Mouse (Mus musculus) limb, embryonic 14.5 days (tissue): Measurements from ENCODE around the gene Emc8. TPM values are rescaled to one million over a fixed set of nuclear protein-coding genes. Genes with fewer than 3 reads are reported as not detected.

Source experiments
- ATAC-seq: fragments of 200-750 bp; cut with Nextera tagmentation; 2 replicates; pipeline ENCODE4 v1.8.0; 2017; ENCODE audit warnings: low read depth, moderate number of reproducible peaks, moderate TSS enrichment; ENCODE audit not compliant: low FRiP score
- DNase-seq: peaks from one replicate; pipeline ENCODE4 v3.0.0-alpha.2; 2015; ENCODE audit warnings: low spot score
- H3K27ac ChIP-seq: fragments of 300-500 bp; sonication (generic); replicated peaks from 2 replicates; pipeline ENCODE4 v1.5.1; 2014; ENCODE audit warnings: low read depth, mild to moderate bottlenecking, low read length, moderate library complexity, mixed read lengths
- H3K27me3 ChIP-seq: fragments of 300-500 bp; sonication (generic); 2 replicates; pipeline ENCODE4 v1.6.1; 2014; ENCODE audit warnings: low read length, mixed read lengths; ENCODE audit not compliant: control insufficient read depth, insufficient read depth
- H3K36me3 ChIP-seq: fragments of 300-500 bp; sonication (generic); 2 replicates; pipeline ENCODE4 v1.6.1; 2014; ENCODE audit warnings: mild to moderate bottlenecking, low read length, moderate library complexity, mixed read lengths; ENCODE audit not compliant: control insufficient read depth, insufficient read depth
- H3K4me1 ChIP-seq: fragments of 300-500 bp; sonication (generic); 2 replicates; pipeline ENCODE4 v1.6.1; 2014; ENCODE audit warnings: antibody characterized with exemption, low read length, mixed read lengths; ENCODE audit not compliant: control insufficient read depth, insufficient read depth
- H3K4me2 ChIP-seq: fragments of 300-500 bp; sonication (generic); replicated peaks from 2 replicates; pipeline ENCODE4 v1.6.1; 2014; ENCODE audit warnings: low read depth, mild to moderate bottlenecking, low read length, moderate library complexity; ENCODE audit not compliant: severe bottlenecking
- H3K4me3 ChIP-seq: fragments of 300-500 bp; sonication (generic); replicated peaks from 2 replicates; pipeline ENCODE4 v1.5.1; 2014; ENCODE audit warnings: low read length
- H3K9ac ChIP-seq: fragments of 300-500 bp; sonication (generic); 2 replicates; pipeline ENCODE4 v1.6.1; 2014; ENCODE audit warnings: mild to moderate bottlenecking, low read depth, low read length, moderate library complexity; ENCODE audit not compliant: severe bottlenecking
- H3K9me3 ChIP-seq: fragments of 300-500 bp; sonication (generic); 2 replicates; pipeline ENCODE4 v1.6.1; 2016; ENCODE audit warnings: low read length; ENCODE audit not compliant: control insufficient read depth
- POLR2A ChIP-seq: fragments of 200-500 bp; IDR thresholded peaks from 2 replicates; pipeline ENCODE4 v1.8.0; 2012; ENCODE audit warnings: inconsistent platforms, mild to moderate bottlenecking, moderate library complexity, borderline replicate concordance; ENCODE audit not compliant: insufficient read depth, insufficient read length; ENCODE audit errors: extremely low read depth
- WGBS: fragments of 180-500 bp; shearing (Covaris S2); extraction: QIAGEN DNeasy Blood & Tissue Kit; methylation state at CpG from one replicate; pipeline ENCODE4 v1.1.7; 2014; 5-methylcytosine and 5-hydroxymethylcytosine counted together
- polyA plus RNA-seq, 2 experiments: library from polyadenylated mRNA; depleted of rRNA in 1 of 2; stranded (reverse) in 1 of 2; unstranded in 1 of 2; fragments of >200 nt; fragmentation: Nextera tagmentation in 1 of 2; extraction: Ambion mirVana in 1 of 2; gene quantifications; 2 replicates each; pipeline versions ENCODE4 v1.2.1 to v1.2.3; 2012 to 2014

Emc8 gene
- polyA plus RNA-seq, 2 experiments, result 109 to 238 TPM

DNA sequence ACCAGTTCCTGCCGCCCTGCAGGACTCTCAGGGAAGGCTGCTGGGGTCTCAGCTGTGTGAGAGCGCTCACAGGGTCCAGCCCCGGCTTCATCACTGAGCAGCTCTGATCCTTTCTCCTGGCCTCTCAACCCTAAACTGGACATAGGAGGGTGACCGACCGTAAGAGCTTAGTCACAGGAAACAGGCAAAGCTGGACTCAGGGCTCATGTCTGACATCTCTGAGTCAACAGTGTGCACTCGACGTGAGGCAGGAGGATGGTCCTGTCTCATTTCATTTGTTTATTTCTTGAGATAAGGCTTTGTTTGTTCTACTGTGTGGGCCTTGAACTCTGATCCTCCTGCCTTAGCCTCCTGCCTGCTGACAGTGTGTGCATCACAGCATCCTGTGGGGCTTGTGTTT is 47.9 kb downstream of the Emc8 start:
- ATAC-seq (no peak), DNase-seq (no peak)
- H3K4me3 ChIP-seq, result no peak overlapping the region
- no peak overlapping the region for H3K27ac ChIP-seq
- H3K9ac ChIP-seq, result no peak overlapping the region
- H3K9me3 ChIP-seq, result no peaks in the 10 kb centered on the region
- no peak for TF ChIP-seq POLR2A
- no peak overlapping the region for H3K4me2 ChIP-seq
- H3K36me3 ChIP-seq, result no peaks in the 10 kb centered on the region
- no peaks in the 10 kb centered on the region for H3K4me1 ChIP-seq
- WGBS, result 53% methylated on average over 7 of the region's 7 CpGs
- H3K27me3 ChIP-seq, result no peaks in the 10 kb centered on the region

DNA sequence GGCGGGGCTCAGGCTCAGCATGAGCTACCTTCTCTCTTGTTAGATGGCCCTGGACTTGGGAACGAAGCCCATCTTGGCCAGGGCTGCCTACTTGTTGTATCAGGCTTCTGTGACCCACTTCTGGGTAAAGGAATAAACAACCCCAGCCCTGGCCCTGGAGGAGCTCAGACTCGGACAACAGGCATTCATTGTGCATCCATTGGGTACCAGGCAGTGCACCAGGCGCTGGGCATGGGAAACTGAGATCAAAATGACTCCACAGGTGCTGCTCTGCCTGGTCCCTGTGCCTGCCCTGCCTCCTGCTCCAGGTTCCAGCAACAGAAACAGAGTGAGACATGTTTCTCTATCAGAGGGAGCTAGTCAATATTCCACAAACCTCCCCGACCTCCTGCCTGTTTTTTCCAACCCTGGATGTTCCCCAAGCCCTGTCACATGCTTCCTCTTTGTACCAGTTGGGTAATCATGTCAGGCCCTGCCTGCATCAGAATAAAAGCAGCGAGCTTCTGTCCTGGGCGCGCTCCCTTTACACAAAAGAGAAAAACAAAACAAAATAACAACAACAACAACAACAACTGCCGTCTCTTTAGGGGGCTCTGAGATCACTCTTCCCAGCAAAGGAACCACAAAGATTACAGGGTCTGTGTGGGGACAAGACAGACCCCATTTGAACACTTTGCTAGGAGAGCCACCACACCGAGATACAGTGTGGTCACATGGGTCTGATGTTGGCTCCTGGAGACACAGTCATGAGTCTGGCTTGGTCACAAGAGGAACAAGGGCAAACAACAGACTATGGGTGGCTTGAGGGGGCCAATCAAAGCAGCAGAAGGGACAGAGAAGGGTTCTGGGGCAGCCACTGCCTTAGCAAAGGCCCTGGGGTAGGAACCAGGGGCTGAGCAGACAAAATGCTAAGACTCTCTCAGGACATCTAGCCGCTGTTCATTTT is 48.9 kb downstream of the Emc8 start:
- H3K27ac ChIP-seq, result no peak overlapping the region
- 72% methylated on average over 11 of the region's 11 CpGs for WGBS
- no peaks in the 10 kb centered on the region for H3K4me1 ChIP-seq
- no peaks in the 10 kb centered on the region for H3K9me3 ChIP-seq
- no peak overlapping the region for H3K4me2 ChIP-seq
- no peak for TF ChIP-seq POLR2A
- no peak overlapping the region for H3K4me3 ChIP-seq
- no peak overlapping the region for H3K9ac ChIP-seq
- no peak for DNase-seq
- ATAC-seq, result no peak
- H3K27me3 ChIP-seq, result no peaks in the 10 kb centered on the region
- H3K36me3 ChIP-seq, result no peaks in the 10 kb centered on the region

DNA sequence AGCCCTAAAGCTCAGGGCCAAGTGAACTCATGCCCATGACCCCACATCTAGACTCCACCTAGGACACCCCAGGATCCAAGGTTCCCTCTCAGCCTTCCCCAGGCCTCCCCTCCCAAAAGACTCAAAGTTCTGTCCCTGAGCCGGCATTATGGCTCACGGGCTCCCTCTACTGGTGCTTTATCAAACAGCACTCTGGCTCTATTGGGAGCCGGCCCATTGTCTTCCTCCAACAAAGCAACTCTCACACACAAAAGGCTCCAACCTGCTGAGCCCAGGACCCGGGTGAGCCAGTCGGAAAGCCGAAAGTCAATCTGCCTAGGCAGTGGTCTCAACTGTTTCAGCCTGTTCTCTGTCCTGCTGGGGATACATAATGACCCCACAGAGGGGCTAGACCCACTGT is 50.3 kb downstream of the Emc8 start:
- peak; percentile 73 for DNase-seq
- no peak overlapping the region for H3K4me3 ChIP-seq
- H3K36me3 ChIP-seq, result no peaks in the 10 kb centered on the region
- no peaks in the 10 kb centered on the region for H3K4me1 ChIP-seq
- no peak for TF ChIP-seq POLR2A
- 2% methylated on average over 6 of the region's 6 CpGs for WGBS
- H3K9me3 ChIP-seq, result no peaks in the 10 kb centered on the region
- peak; percentile 60; the same call in 1 of the 2 replicates for ATAC-seq
- no peaks in the 10 kb centered on the region for H3K27me3 ChIP-seq
- no peak overlapping the region for H3K27ac ChIP-seq
- no peak overlapping the region; the same call in 1 of the 2 replicates for H3K4me2 ChIP-seq
- H3K9ac ChIP-seq, result no peak overlapping the region; the same call in 1 of the 2 replicates

DNA sequence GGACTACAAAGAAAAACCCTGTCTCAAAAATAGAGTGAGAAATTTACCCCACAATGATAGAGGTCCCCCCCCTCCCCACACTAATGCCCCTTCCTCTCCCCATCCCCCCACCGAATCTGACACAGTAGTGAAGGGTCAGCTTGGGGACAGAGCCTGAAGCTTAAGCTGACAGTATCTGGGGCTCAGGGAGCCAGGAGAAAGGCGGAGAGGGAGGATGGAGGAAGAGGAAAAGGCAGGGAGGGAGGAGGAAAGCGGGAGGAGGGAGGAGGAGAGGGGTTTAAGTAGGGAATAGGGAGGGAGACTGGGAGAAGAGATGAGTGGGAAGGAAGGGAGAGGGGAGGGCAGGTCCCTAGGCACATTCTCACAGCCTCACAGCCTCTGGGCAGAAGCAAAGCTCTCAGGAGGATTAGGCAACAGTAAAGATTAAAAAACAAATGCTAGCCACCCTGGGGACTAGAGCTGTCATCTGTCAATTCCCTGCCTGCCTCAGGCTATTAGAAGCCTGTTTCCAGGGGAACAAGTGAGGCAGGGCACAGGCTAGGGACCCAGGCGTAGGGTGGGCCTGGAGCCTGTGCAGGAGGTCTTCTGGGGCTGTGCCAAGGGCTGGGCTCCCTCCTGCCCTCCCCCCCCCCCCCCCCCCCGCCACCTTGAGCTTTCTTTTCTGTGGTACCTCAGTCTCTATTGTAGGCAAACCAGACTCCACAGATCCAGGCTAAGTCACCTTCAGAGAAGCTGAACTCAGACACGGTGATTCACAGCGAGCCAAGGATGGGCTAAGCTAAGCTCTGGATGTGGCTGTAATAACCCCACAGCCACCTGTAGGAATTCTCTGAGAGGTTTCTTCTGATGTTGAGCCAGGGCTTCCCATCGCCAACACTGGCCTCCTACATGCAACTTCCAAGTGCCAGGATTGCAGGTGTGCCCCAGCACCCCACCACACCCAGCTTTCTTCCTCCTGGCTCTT is 51.4 kb downstream of the Emc8 start:
- H3K27me3 ChIP-seq, result no peaks in the 10 kb centered on the region
- no peaks in the 10 kb centered on the region for H3K9me3 ChIP-seq
- 35% methylated on average over 7 of the region's 8 CpGs for WGBS
- TF ChIP-seq POLR2A, result no peak
- DNase-seq (no peak), ATAC-seq (no peak)
- no peak overlapping the region for H3K27ac ChIP-seq
- H3K9ac ChIP-seq, result no peak overlapping the region
- no peak overlapping the region for H3K4me3 ChIP-seq
- no peaks in the 10 kb centered on the region for H3K4me1 ChIP-seq
- H3K4me2 ChIP-seq, result no peak overlapping the region
- H3K36me3 ChIP-seq, result no peaks in the 10 kb centered on the region

DNA sequence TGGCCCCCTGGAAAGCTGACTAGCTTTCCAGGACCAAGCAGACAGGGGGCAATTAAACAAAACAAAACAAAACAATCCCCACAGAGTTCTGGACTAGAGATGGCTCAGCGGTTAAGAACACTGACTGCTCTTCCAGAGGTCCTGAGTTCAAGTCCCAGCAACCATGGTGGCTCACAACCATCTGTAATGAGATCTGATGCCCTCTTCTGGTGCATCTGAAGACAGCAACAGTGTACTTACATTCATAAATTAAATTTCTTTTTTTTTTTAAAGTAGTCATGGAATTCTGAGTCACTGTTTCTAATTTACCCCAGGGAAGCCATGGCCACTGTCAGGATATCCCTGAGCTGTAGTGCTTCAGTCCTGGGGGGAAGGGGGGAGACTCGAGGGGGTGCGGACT is 53.9 kb downstream of the Emc8 start:
- DNase-seq, result no peak
- no peaks in the 10 kb centered on the region for H3K36me3 ChIP-seq
- no peak for TF ChIP-seq POLR2A
- no peak for ATAC-seq
- no peaks in the 10 kb centered on the region for H3K27me3 ChIP-seq
- no peaks in the 10 kb centered on the region for H3K9me3 ChIP-seq
- H3K4me3 ChIP-seq, result no peak overlapping the region
- no peak overlapping the region for H3K9ac ChIP-seq
- 88% methylated on average over 3 of the region's 3 CpGs for WGBS
- H3K27ac ChIP-seq, result no peak overlapping the region
- no peaks in the 10 kb centered on the region for H3K4me1 ChIP-seq
- H3K4me2 ChIP-seq, result no peak overlapping the region
